Mouse (Mus musculus) heart, postnatal 14 days (tissue): ENCODE data around the gene Zfp568. TPM values are rescaled to one million over a fixed set of nuclear protein-coding genes. Genes with fewer than 3 reads are reported as not detected.

ENCODE experiments used
- DNase-seq, 2 experiments: peaks; one replicate each; pipeline ENCODE4 v3.0.0; 2021 to 2022
- intact Hi-C: fragments of 180-260 bp; cut with DNase I; formaldehyde crosslinking; loops from one replicate; pipeline ENCODE4 v1.15.1; 2025
- total RNA-seq, 2 experiments: library from RNA; stranded (reverse); gene quantifications; 2 replicates each; pipeline ENCODE4 v1.2.3; 2021

The Zfp568 gene
- total RNA-seq, 2 experiments from 2014 or later: 32.0 to 41.7 TPM

DNA sequence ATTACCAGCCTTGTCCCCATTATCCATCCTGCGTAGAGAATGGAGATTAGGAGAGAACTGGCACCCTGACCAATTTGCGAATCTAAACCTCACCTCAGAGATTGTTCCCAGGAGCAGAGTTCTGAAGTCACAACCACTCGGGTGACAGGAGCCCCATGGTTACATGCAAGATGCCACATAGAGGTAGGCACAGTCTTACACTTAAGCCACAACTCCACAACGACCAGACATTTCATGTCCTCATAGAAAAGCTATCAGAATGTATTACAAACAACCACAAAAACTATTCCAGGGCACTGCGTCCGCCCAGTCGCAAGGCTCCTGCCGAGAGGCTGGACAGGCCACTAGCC lies 440 bp upstream of the Zfp568 start:
- DNase-seq: no peak
- intact Hi-C loops: loop anchor here (2.0 kb wide), 1 partner anchor 29 kb away; the partner anchor contains the start of gene Zfp74

DNA sequence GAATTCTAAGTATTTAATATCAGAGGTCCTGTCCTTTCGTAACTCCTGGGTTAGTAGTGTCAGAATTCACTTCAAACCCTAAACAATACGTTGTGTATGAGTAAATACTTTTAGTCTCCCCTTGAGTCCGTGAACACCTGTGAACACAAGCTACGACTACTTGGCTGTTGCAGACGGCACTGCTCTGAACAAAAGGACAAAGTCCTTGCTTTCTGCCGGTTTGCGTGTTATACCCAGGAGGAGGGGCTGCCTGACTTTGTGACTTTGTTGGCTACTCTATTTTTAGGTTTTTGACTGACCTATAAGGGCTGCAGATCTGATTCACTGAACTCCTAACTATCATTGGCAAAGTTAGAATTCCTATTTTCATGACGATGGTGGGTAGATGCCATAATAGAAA lies 2.3 kb downstream of the Zfp568 start:
- no peak for DNase-seq
- intact Hi-C loops: no loop called here

DNA sequence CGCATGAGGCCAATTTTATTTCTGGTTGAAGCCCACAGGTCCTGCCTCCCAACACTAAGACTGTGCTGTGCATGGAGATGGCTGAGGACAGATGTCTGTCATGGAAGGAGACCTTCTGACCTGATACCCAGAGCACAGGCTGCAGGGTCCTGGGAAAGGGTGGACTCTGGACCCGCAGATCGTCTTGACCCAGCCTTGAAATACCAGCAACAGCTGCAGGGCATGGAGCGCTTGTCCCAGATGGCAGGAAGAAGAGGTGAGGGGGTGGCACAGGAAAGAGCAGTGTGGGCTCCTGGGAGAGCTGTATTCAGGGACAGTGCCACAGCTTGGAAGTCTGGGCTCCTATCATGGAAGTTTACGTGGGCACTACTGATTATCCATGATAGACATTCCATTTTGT lies 3.8 kb downstream of the Zfp568 start:
- intact Hi-C loops: no loop called here
- DNase-seq: no peak

DNA sequence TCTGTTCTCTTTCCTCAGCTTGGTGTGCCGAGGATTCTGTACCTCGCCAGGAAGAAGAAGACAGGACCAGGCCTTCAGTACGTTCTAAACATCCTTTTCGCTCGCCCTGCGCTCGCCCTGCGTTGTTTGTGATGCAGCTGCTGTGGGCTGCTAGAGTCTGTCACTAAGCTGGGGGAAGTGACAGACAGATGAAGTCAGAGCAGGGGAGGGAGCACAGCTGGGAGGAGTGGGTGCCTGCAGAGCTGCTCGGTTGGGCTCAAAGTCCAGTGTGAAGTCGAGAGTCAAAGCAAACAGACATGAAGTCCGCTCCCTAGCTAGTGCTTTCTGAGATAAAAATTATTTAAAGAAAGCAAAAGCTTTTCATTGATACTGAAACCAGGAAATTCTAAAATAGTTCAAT lies 5.3 kb downstream of the Zfp568 start:
- intact Hi-C loops: no loop called here
- DNase-seq: no peak

DNA sequence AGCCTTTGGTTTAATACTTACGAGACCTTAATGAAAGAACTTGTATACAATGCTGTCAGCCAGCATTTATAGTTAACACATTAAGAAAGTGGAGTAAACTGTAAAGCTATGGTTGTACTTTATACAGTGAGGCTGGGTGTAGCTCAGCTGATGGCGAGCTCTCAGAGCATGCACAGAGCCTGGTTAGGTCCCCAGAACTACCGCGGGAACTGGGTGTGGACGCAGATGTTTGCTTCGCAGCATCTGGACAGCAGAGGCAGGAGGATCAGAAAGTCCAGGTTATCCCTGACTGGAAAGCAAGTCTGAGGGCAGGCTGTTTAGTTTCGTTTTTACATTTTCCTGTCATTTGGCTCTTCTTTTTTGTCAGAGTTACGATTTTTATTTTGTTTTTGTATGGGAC lies 8.9 kb downstream of the Zfp568 start:
- no peak for DNase-seq
- intact Hi-C loops: no loop called here

DNA sequence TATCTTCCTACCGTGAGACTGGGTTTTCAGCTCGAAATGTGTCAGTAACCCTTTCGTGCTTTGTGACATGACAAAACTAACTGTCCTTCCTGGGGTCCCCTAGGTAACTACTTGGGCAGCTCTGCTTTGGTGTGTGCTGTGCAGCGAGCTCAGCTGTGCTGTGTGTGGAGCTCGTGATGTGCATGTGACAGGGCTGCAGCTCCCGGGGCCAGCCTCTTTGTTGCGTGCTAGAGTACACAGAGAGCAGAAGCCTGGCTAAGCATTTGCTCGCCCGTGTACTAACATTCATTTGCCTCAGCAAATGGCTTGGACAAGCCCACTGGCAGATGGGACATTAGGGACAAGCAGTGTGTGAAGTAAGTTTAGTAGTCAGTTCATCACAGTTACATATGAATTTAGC lies 9.6 kb downstream of the Zfp568 start:
- intact Hi-C loops: no loop called here
- DNase-seq: no peak

DNA sequence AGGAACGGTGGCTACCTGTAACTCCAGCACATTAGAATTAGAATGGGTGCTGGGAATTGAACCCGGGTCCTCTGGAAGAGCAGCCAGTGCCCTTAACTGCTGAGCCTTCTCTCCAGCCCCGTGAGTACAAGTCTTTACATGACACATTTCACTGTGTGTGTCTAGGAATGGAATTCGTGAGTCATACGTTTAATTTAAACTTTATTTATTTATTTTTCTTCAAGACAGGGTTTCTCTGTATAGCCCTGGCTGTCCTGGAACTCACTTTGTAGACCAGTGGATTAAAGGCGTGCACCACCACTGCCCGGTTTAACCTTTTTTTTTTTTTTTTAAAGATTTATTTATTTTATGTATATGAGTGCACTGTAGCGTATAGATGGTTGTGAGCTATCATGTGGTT lies 11.4 kb downstream of the Zfp568 start:
- DNase-seq: no peak
- intact Hi-C loops: no loop called here

DNA sequence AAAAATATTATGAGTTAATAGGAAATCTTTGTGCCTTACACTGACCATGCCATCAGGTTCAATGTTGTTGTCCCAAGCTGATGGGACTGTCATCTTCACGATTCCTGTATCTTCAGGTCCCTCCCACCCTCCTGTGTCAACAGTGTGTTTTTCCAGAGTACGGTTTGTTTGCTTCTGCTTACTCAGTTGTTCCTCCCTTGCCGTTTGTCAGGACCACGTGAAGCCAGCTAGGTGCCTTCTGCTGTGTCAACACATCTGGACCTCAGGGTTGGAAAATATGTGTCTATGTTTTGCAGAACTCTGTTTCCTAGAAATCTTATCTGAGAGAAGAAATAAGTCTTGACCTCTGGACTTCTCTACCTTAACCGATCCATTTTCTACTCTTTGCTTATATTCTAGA lies 16.8 kb downstream of the Zfp568 start:
- intact Hi-C loops: no loop called here
- DNase-seq: no peak

DNA sequence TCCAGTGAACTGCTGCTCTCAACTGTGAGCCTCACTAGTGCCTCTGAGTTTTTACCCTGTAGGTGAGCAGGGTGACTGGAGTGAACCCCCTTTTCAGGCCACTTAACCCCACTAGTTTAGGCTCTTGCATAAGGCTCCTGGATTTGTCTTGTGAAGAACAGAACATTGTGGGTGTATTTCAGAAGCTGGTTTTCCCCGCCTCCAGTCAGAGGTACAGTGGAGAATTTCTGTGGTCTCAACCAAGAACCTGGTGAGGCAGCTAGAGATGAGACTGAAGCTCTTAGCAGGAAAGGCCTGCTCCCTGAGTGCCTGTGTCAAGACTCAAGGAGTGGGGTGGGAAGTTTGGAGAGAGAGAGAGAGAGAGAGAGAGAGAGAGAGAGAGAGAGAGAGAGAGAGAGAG lies 23.8 kb downstream of the Zfp568 start:
- intact Hi-C loops: no loop called here
- no peak for DNase-seq

DNA sequence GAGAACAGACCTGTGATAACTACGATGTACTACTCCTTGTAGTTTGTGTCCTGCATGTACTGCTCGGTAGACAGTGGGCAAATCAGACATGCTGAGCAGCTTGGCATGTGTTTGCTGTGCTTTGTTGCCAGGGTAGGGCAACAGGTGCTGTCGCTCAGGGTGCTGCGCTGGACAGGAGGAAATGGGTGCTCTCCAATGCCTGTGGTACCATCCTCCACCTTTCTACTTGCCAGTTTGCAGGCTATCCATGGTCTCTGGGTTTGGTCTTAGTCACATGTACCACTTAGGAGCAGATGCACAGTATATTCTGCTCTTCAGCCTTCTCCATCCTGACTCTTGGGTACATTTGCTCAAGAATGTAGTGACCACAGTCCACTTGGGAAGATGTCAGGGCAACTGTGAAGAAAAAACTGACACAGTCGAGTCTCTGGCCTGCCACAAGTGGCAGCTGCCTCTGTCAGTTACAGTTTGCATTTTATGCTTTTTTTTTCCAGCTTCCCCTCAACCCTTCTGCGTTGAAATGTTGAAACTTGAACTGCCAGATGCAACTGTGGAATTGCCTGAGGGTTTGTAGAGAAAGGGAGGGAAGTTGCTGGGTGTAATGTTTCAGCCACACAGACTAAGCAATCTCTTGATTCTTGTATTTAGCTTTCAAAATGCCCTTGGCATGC lies 24.4 kb downstream of the Zfp568 start:
- intact Hi-C loops: no loop called here
- no peak for DNase-seq

DNA sequence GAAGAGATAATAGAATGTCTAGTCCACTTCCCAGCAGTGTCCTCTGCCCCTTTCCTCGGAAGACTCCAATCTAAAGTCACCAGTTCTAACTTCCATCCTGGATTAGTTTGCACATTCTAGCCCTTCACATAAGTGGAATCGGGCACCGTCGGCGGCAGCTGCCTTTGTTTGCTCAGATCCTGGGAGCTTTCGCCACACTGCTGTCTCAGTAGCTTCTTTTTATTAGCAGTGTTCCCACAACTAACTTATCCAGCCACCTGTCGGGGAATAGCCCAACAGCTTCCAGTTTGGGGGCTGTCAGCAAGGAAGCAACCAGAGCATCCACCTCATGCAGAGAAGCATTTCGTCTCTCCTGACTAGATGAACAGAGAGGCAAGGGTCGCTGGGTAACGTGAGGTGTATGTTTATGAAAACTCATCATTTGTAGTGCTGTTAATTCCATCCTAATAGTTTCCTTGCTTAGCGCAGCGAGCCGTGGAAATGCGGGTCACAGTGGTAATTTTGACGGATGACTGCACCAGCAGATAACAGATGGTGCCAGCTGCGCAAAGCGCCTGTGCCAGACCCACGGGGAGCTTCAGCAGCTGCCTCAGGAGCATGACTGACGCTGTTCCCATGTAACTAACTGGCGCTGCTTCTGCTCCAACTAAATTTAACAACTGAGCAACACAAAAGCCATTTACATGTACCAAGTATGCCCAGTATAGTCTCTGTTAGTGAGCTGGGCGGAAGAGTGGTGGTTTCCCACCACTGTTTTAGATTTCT lies 25.7 kb downstream of the Zfp568 start:
- intact Hi-C loops: no loop called here
- DNase-seq: peak; percentile 40 to 58

DNA sequence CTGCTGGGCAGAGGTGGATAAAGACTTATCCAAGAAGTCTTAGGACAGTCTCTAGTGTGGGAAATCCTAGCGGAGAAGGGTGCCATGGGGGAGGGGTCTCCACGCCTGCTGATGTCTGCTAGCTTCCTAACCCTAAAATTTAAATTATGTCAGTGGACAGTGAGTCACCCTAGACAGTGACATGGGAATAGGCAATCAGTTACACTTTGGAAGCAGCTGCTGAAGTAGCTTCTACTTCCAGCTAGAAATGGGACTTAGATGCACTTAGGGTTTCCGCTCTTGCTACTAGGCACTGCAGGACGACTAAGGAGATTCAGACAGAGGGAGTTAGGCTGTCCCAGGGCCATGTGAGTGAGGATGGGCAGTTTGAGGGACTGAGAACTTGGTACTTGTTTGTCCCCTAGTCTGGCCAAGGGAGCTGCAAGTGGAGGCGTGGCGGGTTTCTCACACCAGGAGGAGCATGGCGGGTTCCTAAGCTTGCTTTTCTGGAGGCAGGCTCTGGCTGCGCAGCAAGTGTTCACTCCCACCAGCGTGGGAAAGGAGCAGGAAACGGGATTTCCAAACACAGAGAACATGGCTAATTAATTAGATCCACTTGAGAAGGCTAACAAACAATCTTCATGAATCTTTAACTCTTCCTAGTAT lies 26.9 kb downstream of the Zfp568 start:
- intact Hi-C loops: no loop called here
- no peak for DNase-seq

DNA sequence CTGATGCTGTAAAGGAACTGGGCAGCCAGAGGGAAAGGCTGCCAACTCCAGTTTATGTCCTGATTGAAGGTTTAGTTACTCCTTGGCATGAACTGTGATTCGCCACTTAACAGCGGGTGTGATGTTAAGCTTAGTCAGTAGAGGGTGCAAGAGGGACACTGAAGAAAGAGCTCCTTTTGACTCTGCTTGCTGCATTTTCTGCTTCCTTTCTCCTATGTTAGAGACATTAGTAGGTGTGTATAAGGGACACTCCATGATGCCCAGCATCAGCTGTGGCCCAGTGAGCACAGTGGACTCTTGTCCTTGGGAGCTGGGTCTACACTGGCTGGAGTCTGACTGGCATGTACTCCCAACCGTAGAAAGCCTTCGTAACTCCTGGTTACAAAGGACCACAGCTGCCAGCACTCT lies 29.2 kb downstream of the Zfp568 start:
- intact Hi-C loops: loop anchor here (2.0 kb wide), 1 partner anchor 76 kb away; no protein-coding TSS in a partner anchor
- DNase-seq: peak; percentile 25 to 55

DNA sequence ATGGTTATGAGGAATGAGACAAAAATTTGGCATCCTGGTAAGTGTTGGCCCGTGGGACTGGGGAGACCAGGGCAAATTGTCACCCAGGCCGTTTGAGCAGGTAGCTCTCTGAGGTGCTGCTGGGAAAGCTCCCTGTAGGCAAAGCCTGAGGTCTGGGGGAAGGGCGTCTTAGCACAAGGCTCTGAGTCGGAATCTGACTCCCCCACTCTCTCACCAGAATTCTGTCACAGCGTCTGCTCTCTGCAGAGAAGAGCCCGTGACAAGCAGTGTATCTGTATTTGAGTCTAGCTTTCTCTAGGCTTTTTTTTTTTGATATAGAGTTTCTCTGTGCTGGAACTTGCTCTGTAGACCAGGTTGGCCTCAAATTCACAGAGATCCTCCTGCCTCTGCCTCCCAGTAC lies 33.5 kb downstream of the Zfp568 start:
- no peak for DNase-seq
- intact Hi-C loops: no loop called here

DNA sequence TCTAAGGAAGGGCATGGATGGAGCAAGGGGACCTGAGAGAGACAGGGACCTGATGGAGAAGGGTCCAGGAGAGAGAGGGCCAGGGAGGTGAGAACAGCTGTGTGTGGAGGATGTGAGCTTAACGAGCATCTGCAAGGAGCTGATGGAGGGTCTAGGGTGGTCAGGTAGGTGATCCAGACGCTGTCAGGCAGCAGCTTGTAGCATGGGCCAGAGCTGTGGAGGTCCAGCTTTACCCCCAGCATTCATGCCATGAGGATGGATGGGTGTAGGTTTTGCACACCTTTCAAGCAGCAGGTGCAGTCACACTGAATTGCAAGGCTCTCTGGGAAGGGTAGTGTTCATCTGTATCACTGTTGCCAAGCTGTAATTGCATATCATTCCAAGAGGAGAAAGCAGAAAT lies 35.8 kb downstream of the Zfp568 start:
- DNase-seq: no peak
- intact Hi-C loops: no loop called here

DNA sequence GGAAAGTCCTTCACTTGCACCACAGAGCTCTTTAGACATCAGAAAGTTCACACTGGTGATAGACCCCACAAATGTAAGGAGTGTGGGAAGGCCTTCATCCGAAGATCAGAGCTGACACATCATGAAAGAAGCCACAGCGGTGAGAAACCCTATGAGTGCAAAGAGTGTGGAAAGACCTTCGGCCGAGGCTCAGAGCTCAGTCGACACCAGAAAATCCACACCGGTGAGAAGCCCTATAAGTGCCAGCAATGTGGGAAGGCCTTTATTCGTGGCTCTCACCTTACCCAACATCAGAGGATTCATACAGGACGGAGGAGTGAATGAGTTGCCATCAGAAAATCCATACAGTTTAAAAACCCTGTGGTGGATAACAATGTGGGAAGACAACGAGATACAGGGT lies 39.6 kb downstream of the Zfp568 start:
- intact Hi-C loops: no loop called here
- no peak for DNase-seq

DNA sequence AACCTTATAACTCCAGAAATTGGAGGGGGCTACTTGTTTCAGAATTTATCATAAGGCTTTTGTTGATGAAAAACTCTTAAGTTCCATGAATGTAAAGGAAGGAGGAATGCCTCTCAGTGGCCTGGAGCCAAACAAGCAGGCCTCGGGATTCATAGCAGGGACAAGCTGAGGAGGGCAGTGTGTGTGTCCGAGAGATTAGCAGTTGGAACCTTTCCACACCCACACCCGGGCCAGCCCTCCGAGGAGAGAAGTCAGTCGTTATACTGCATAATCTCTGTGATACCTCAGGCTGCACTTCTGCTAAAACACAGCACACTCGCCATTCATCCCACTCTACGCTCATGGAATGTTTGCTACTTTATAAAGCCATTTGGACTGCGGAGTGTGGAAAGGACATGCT lies 40.0 kb downstream of the Zfp568 start:
- no peak for DNase-seq
- intact Hi-C loops: no loop called here

DNA sequence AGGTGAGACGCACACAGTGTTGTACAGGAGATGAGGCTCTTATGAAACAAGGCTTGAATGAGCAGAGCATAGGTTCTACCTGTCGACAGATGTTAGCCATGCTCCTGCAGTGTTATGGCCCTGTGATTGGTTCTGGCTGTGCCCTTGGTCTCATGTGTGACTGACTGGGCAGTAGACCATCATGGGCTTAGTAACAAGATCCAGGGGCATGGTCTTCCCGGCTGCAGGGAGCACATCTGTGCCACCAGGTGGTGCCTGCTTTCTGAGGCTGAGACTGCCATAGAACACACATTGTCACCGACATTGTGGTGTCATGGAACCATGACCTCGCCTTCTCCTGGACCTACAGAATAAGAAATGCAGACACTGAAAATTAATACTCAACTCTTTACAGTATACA lies 41.6 kb downstream of the Zfp568 start:
- DNase-seq: no peak
- intact Hi-C loops: no loop called here

DNA sequence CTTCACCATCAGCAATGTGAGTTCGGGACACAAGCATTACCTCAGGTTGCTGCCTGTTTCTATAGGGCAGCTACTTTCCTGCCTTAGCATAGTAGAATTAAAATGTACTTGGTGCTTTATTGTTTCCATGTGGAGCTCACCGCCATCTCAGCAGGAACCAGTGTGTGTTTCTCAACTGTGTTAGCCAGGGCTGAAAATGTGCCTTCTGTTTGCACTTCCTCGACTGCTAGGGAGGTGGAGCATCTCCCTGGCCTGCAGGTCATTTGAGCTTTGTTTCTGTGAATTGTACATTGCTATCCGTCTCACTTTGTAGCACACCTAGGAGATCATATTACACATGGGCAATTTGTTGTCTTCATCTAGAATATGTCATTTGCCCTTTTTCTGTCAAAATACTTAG lies 43.6 kb downstream of the Zfp568 start:
- intact Hi-C loops: no loop called here
- no peak for DNase-seq

DNA sequence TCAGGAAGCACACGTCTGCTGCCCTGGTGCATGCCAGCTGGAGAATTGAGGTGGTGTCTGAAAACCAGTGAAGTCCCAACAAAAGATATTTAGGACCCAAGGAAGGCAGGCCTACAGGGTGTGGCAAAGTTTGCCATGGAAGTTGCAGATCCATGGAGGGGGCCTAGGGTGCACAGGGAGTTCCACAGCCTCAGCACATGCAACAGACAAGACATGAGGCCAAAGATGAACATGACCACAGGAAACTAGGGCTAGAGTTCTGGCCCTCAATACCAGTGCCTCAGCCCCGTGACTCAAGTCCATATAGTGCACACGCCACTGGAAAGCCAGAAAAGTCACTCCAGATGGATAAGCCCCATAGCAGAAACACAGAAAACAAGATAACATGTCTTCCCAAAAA lies 44.8 kb downstream of the Zfp568 start:
- intact Hi-C loops: no loop called here

DNA sequence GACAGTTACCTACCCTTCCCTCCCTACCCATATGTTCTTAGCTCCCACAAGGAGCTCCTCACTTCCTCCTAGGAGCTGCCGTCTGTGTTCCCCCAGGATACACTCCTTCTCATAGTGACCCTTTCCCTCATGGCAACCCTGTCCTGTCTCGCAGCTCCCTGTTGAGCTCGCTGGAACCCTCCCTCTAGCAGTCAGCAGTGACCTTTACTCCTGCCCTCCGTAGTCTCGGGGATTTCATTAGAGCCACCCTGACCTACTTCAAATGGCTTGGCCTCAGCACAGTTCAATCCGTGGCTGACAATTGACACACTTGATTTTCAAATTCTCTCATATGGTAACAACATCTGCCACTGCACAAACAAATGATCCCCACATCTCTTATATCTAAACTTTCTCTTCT lies 46.9 kb downstream of the Zfp568 start:
- DNase-seq: no peak
- intact Hi-C loops: no loop called here

More for the DNA sequence above, 44.8 kb downstream of the Zfp568 start:
- DNase-seq: no peak

DNA sequence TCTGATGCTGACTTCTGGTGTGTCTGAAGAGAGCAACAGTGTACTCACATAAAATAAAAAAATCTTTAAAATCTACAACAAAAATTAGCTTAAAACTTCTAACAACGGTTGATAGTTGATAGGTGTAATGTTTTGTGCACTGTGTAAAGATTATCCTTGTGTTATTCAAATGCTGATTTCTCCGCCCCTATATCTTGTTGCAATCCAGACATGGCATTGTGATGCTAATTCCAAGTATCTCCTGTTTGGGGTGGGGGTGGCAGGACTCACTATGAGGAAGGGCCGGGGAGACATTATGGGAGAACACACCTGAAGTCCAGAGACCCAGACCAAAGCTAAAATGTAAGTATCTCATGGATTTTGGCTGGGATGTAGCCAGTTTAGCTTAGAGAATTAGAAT lies 47.6 kb downstream of the Zfp568 start:
- DNase-seq: no peak
- intact Hi-C loops: no loop called here
